Mouse (Mus musculus) E14TG2a.4 (cell line): ENCODE results near the gene Lemd1.
A peak's percentile ranks its signal among the peaks of the same experiment; 100 is the strongest.

Experiments
- H3K27me3 ChIP-seq: 2 replicates; pipeline ENCODE4 v1.6.1; 2014; ENCODE audit warnings: low read length, control low read depth; ENCODE audit not compliant: insufficient read depth
- H3K36me3 ChIP-seq: 2 replicates; pipeline ENCODE4 v1.6.1; 2014; ENCODE audit warnings: low read length, control low read depth; ENCODE audit not compliant: insufficient read depth
- H3K4me1 ChIP-seq: replicated peaks from 2 replicates; pipeline ENCODE4 v1.6.1; 2014; ENCODE audit warnings: low read depth, low read length, control low read depth
- H3K4me3 ChIP-seq: replicated peaks from 2 replicates; pipeline ENCODE4 v1.5.1; 2014; ENCODE audit warnings: mild to moderate bottlenecking, low read length
- H3K9me3 ChIP-seq: 2 replicates; pipeline ENCODE4 v1.6.1; 2014; ENCODE audit warnings: low read length, control low read depth
- CTCF ChIP-seq: conservative IDR thresholded peaks from 2 replicates; pipeline ENCODE4 v1.5.1; 2014; ENCODE audit warnings: low read length
- NANOG ChIP-seq: IDR thresholded peaks from 2 replicates; pipeline ENCODE4 v1.6.1; 2014; ENCODE audit warnings: borderline replicate concordance, low read length, mixed read lengths
- POU5F1 ChIP-seq: IDR thresholded peaks from 2 replicates; pipeline ENCODE4 v1.6.1; 2014; ENCODE audit warnings: low read length, borderline replicate concordance

Gene Lemd1

DNA sequence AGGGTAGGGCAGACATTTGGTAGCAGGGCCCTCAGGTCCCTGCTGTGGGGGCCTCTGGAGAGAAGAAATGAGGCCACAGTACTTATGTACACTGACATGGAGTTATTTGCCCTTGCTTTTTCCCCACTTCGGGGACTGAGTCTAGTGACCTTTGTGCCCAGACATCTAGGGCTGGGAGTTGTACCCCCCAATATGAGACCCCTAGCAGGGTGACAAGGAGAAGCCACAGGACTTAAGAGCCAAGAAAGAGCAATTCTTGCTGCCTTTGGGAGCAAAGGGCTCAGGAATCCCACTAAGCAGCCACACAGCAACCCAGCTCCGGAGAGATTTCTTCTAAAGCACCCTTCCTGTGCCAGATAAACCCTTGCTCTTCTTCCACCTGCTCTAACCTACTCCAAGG lies 10.7 kb downstream of the Lemd1 start:
- H3K27me3 ChIP-seq = no peaks in the 10 kb centered on the region

GRCm38 (mm10) chr1:132202771-132203170 lies 11.5 kb downstream of the Lemd1 start:
- Histone ChIP-seq H3K4me1 (peaks cover 94% of the 10 kb centered on the region), H3K4me3 (peak overlapping the region; percentile 71), H3K27me3 (no peaks in the 10 kb centered on the region), H3K36me3 (peaks cover 37% of the 10 kb centered on the region), H3K9me3 (peaks cover 15% of the 10 kb centered on the region)
- TF ChIP-seq NANOG = no peak
- no peak for TF ChIP-seq CTCF
- TF ChIP-seq POU5F1 = no peak

More for the DNA sequence above, 10.7 kb downstream of the Lemd1 start:
- Histone ChIP-seq H3K4me3 (peak overlapping the region; percentile 71), H3K36me3 (peaks cover 37% of the 10 kb centered on the region), H3K4me1 (peaks cover 94% of the 10 kb centered on the region), H3K9me3 (peaks cover 15% of the 10 kb centered on the region)
- TF ChIP-seq CTCF = no peak

- Histone ChIP-seq H3K27me3 (peaks cover 4% of the 10 kb centered on the region; the same call in 1 of the 2 replicates), H3K4me3 (peak overlapping the region; percentile 5; the same call in 1 of the 2 replicates), H3K9me3 (peaks cover 15% of the 10 kb centered on the region), H3K36me3 (peaks cover 30% of the 10 kb centered on the region), H3K4me1 (peaks cover 96% of the 10 kb centered on the region)
- TF ChIP-seq POU5F1 (no peak), NANOG (no peak)
These were observed 14.7 kb downstream of the Lemd1 start for GRCm38 (mm10) chr1:132205958-132206357.

DNA sequence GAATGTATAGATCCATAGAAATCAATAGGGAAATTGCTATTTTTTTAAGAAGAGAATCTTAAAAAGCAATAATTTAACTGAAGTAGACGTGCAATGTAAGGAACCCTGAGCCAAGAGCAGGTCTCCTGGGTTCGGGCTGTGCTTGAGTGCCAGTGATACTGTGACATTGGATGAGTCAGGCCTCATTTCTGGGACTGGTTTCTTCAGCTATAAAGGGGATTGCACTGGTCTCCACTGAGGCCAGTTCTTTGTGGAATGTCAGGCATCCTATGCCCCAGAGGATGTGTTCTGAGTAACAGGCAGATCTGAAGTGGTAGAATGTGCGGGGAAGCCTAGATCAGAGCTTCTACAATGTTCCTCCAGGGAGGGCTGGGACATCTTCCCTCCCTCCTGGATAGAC lies 15.6 kb downstream of the Lemd1 start:
- Histone ChIP-seq H3K9me3 (peaks cover 9% of the 10 kb centered on the region), H3K27me3 (peaks cover 8% of the 10 kb centered on the region; the same call in 1 of the 2 replicates), H3K4me3 (no peak overlapping the region), H3K4me1 (peaks cover 97% of the 10 kb centered on the region), H3K36me3 (peaks cover 28% of the 10 kb centered on the region)
- TF ChIP-seq CTCF (no peak), POU5F1 (no peak), NANOG (no peak)

DNA sequence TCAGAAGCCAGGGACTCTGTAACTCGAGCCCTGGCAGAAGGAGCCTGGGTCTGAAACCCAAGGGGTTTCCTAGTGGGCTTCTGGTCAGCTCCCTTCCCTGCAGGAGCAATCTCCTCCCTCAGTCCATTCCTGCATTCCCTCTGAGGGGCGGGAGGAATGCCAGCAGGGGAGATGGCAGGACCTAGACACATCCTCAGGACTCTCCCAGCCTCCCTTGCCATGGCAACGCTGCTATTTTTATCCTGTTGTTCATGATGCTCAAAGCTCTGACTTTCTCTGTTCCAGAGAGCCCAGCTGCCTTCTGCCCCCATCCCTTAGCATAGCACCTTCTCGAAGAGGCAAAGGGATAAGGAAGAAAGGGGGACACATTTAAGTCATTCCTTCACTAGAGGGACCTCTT lies 16.9 kb downstream of the Lemd1 start:
- Histone ChIP-seq H3K4me1 (peaks cover 96% of the 10 kb centered on the region), H3K27me3 (peaks cover 14% of the 10 kb centered on the region), H3K36me3 (peaks cover 22% of the 10 kb centered on the region), H3K9me3 (no peaks in the 10 kb centered on the region), H3K4me3 (no peak overlapping the region)
- TF ChIP-seq POU5F1 (no peak), CTCF (no peak), NANOG (no peak)

DNA sequence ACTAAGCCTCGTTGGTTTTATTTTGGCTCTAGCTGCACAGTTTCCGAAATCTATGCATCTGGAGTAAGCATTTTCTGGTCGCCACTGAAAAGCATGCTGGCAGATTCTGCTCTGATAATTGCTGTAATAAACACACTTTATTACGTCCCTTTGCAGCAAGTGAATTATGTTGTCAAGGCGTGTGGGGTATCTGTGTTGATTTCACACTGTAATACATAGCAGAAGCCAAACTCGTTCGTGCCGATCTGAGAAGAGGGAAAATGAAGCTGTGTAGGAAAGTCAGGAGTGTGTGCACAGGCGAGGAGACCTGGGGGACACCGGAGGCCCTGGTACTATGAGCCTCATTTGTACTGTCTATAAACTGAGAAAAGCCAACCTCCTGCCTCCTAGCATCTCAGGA lies 18.2 kb downstream of the Lemd1 start:
- no peaks in the 10 kb centered on the region for H3K9me3 ChIP-seq
- H3K27me3 ChIP-seq = peaks cover 16% of the 10 kb centered on the region
- peaks cover 85% of the 10 kb centered on the region for H3K4me1 ChIP-seq
- no peak overlapping the region for H3K4me3 ChIP-seq
- no peak for TF ChIP-seq CTCF
- no peak for TF ChIP-seq NANOG
- TF ChIP-seq POU5F1 = no peak
- H3K36me3 ChIP-seq = peaks cover 11% of the 10 kb centered on the region

DNA sequence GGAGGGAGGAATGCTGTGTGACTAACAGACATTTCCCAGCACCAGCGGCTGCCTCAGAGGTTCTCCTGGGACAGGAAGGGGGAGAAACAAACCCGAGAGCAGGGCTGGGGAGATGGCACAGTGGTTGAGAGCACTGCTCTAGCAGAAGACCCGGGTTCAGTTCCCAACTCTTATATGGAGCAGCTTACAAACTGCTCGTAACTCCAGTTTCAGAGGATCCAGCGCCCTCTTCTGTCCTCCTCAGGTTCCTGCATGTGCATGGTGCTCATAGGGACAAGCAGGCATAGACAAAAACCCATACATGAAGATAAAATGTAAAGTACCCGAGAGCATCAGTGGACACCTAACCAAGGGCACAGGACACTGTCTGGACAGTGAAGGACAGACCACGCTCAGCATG lies 19.7 kb downstream of the Lemd1 start:
- Histone ChIP-seq H3K9me3 (no peaks in the 10 kb centered on the region), H3K27me3 (peaks cover 22% of the 10 kb centered on the region), H3K36me3 (no peaks in the 10 kb centered on the region), H3K4me3 (no peak overlapping the region), H3K4me1 (peaks cover 70% of the 10 kb centered on the region)
- no peak for TF ChIP-seq POU5F1
- peak; percentile 85 for TF ChIP-seq CTCF

GRCm38 (mm10) chr1:132211672-132212071 lies 20.4 kb downstream of the Lemd1 start:
- H3K9me3 ChIP-seq = no peaks in the 10 kb centered on the region
- peaks cover 62% of the 10 kb centered on the region for H3K4me1 ChIP-seq
- no peaks in the 10 kb centered on the region for H3K36me3 ChIP-seq
- peak overlapping the region; percentile 75; the same call in 1 of the 2 replicates for H3K4me3 ChIP-seq
- TF ChIP-seq NANOG = no peak
- no peak for TF ChIP-seq POU5F1
- no peak for TF ChIP-seq CTCF
- H3K27me3 ChIP-seq = peaks cover 27% of the 10 kb centered on the region

DNA sequence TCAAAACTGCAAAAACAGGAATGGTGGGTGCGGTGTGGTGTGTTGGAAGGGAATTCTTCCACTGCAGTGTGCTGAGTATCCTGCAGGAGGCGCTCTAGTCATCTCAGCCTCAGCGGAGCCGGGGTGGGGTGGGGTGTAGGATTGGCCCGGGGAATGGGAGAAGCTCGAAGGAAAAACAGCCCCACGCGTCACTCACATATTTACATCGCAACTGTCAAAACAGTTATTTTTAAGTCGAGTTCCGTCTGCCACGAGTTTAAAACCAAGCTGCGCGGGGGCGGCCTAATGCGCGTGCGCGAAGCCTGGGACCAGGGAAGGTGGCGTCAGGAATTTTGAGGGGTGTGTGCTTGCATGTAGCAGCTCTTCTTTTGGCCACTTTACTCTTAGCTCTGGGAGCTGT lies 21.0 kb downstream of the Lemd1 start:
- TF ChIP-seq NANOG (no peak), CTCF (peak; percentile 93), POU5F1 (no peak)
- Histone ChIP-seq H3K27me3 (peaks cover 27% of the 10 kb centered on the region), H3K4me1 (peaks cover 57% of the 10 kb centered on the region), H3K9me3 (no peaks in the 10 kb centered on the region), H3K4me3 (peak overlapping the region; percentile 75), H3K36me3 (no peaks in the 10 kb centered on the region)
